Mouse (Mus musculus): ENCODE measurements around the gene Plcxd2.

Plcxd2 gene

GRCm38 (mm10) chr16:46010153-46010905 lies at the start of gene Plcxd2:
Plcxd2 (minus strand) TSS chr16:46010218.
- peak; percentile 95 for DNase-seq

- DNase-seq: no peak
Observed at GRCm38 (mm10) chr16:46046906-46047305, 36.9 kb upstream of the Plcxd2 start.

- DNase-seq: no peak
Observed at GRCm38 (mm10) chr16:46036261-46036660, 26.2 kb upstream of the Plcxd2 start.

- no peak for DNase-seq
Observed at GRCm38 (mm10) chr16:46033896-46034295, 23.9 kb upstream of the Plcxd2 start.

GRCm38 (mm10) chr16:46022958-46023491 lies 13.0 kb upstream of the Plcxd2 start:
- DNase-seq: no peak

GRCm38 (mm10) chr16:46022189-46022928 lies 12.3 kb upstream of the Plcxd2 start:
- DNase-seq: peak; percentile 62

- DNase-seq: no peak
Observed at GRCm38 (mm10) chr16:46021302-46021701, 11.3 kb upstream of the Plcxd2 start.

GRCm38 (mm10) chr16:46020396-46020795 lies 10.4 kb upstream of the Plcxd2 start:
- DNase-seq: no peak

GRCm38 (mm10) chr16:46019799-46020198 lies 9.8 kb upstream of the Plcxd2 start:
- DNase-seq: no peak

- DNase-seq: no peak
Observed at GRCm38 (mm10) chr16:46019359-46019758, 9.3 kb upstream of the Plcxd2 start.

GRCm38 (mm10) chr16:46011696-46012095 lies 1.7 kb upstream of the Plcxd2 start:
- DNase-seq: no peak

- DNase-seq: peak; percentile 68
Observed at GRCm38 (mm10) chr16:46010906-46011220, 845 bp upstream of the Plcxd2 start.

- DNase-seq: no peak
Observed at GRCm38 (mm10) chr16:46009717-46010116, 301 bp downstream of the Plcxd2 start.

GRCm38 (mm10) chr16:46008766-46009165 lies 1.3 kb downstream of the Plcxd2 start:
- DNase-seq: no peak

- no peak for DNase-seq
Observed at GRCm38 (mm10) chr16:46008036-46008605, 1.9 kb downstream of the Plcxd2 start.

- no peak for DNase-seq
Observed at GRCm38 (mm10) chr16:46006261-46006660, 3.8 kb downstream of the Plcxd2 start.

- DNase-seq: no peak
Observed at GRCm38 (mm10) chr16:46001550-46002166, 8.4 kb downstream of the Plcxd2 start.

- DNase-seq: no peak
Observed at GRCm38 (mm10) chr16:46000976-46001375, 9.0 kb downstream of the Plcxd2 start.

GRCm38 (mm10) chr16:45999374-46000191 lies 10.4 kb downstream of the Plcxd2 start:
- DNase-seq: no peak

- DNase-seq: no peak
Observed at GRCm38 (mm10) chr16:45998231-45998630, 11.8 kb downstream of the Plcxd2 start.

GRCm38 (mm10) chr16:45990901-45991676 lies 18.9 kb downstream of the Plcxd2 start:
- no peak for DNase-seq

- no peak for DNase-seq
Observed at GRCm38 (mm10) chr16:45986236-45986635, 23.8 kb downstream of the Plcxd2 start.

All from kidney, adult 18-20 months (tissue).